Mouse (Mus musculus) embryonic facial prominence, embryonic 12.5 days (tissue): ENCODE measurements around the gene Gm17581. TPM values are rescaled to one million over a fixed set of nuclear protein-coding genes. Genes with fewer than 3 reads are reported as not detected.
"Not testable (repeated sequence)": the region's sequence is repeated elsewhere in the genome, so short reads cannot be mapped to it uniquely, and the experiment has no call there.

ENCODE experiments used
- ATAC-seq: fragments of 200-750 bp; cut with Nextera tagmentation; 2 replicates; pipeline ENCODE4 v1.8.0; 2017; ENCODE audit not compliant: insufficient number of reproducible peaks, insufficient read depth, low FRiP score, low TSS enrichment
- H3K27ac ChIP-seq: fragments of 300-500 bp; sonication (generic); 2 replicates; pipeline ENCODE4 v1.5.1; 2016; ENCODE audit warnings: mild to moderate bottlenecking
- H3K27me3 ChIP-seq: fragments of 300-500 bp; sonication (generic); 2 replicates; pipeline ENCODE4 v1.6.1; 2016; ENCODE audit warnings: mild to moderate bottlenecking, moderate library complexity
- H3K36me3 ChIP-seq: fragments of 300-500 bp; sonication (generic); 2 replicates; pipeline ENCODE4 v1.6.1; 2016; ENCODE audit warnings: mild to moderate bottlenecking
- H3K4me1 ChIP-seq: fragments of 300-500 bp; sonication (generic); 2 replicates; pipeline ENCODE4 v1.6.1; 2016
- H3K4me2 ChIP-seq: fragments of 300-500 bp; sonication (generic); replicated peaks from 2 replicates; pipeline ENCODE4 v1.6.1; 2016; ENCODE audit warnings: mild to moderate bottlenecking, moderate library complexity
- H3K4me3 ChIP-seq: fragments of 300-500 bp; sonication (generic); 2 replicates; pipeline ENCODE4 v1.5.1; 2016; ENCODE audit warnings: mild to moderate bottlenecking
- H3K9ac ChIP-seq: fragments of 300-500 bp; sonication (generic); 2 replicates; pipeline ENCODE4 v1.6.1; 2016; ENCODE audit warnings: mild to moderate bottlenecking, moderate library complexity
- H3K9me3 ChIP-seq: fragments of 300-500 bp; sonication (generic); 2 replicates; pipeline ENCODE4 v1.6.1; 2016; ENCODE audit warnings: mild to moderate bottlenecking, moderate library complexity
- WGBS: fragments of 180-500 bp; shearing (Covaris S2); methylation state at CpG from one replicate; pipeline ENCODE4 v1.1.7; 2016; 5-methylcytosine and 5-hydroxymethylcytosine counted together
- polyA plus RNA-seq: library from polyadenylated mRNA; unstranded; fragments of >200 nt; fragmentation: Nextera tagmentation; extraction: Ambion mirVana; gene quantifications from 2 replicates; pipeline ENCODE4 v1.2.1, GENCODE M21; 2016

The Gm17581 gene
- not detected in 2 replicates for polyA plus RNA-seq

DNA sequence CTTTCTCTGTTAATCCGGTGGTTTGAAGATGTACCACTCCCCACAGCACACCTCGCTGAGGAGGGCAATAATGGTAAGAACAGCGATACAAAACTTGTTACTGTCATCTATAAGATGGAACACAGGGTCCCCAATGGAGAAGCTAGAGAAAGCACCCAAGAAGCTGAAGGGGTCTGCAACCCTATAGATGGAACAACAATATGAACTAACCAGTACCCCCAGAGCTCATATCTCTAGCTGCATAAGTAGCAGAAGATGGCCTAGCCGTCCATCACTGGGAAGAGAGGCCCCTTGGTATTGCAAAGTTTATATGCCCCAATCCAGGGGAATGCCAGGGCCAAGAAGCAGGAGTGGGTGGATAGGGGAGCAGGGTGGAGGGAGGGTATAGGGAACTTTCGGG, at the start of gene Gm17581:
Gene Gm17581, minus strand, starts transcription at position 101 of the 400 bp plus-strand sequence.
- not testable (repeated sequence) for H3K4me1 ChIP-seq, H3K36me3 ChIP-seq, H3K27ac ChIP-seq, H3K4me2 ChIP-seq, H3K9me3 ChIP-seq, H3K9ac ChIP-seq, H3K4me3 ChIP-seq, ATAC-seq, H3K27me3 ChIP-seq
- WGBS = 84% methylated on average over 5 of the region's 5 CpGs

DNA sequence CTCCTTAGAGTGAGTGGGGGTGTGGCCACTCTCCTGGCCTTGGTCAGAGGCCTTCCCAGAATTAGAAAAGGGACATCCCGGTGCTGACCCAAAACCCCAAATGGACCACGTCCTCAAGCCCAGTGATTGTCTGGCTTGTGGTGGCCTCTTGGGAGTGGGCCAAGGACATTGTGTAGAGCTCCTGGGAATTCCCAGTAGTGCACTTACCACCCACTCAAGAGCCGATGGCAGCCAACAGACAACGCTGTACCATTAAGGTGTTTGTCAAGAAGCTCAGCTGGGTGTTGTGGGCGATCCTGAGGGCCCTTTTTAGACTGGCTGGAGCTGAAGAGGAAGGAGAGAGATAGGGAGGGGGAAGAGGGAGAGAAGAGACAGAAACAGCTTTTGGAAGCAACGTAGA, 48.9 kb upstream of the Gm17581 start:
- WGBS = 75% methylated on average over 6 of the region's 6 CpGs

DNA sequence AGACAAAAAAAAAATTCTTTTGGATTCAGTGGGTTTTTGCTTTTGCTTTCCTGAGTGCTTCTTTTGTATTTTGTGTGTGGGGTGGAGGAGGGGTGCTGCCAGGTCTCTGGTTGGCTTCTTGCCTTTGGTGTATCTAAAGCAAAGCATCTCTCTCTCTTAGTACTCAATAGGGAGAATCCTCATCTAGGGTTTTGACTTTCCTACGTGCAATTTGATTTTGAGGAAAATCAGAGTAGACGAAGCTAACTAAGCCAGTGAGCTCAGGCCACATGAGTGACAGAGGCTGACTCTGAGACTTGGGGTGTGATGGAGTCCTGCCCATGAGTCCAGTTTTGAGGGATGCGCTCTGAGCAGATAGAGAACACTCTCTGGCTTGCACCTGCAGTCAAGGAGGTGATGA, 43.8 kb upstream of the Gm17581 start:
- Histone ChIP-seq H3K4me1 (peaks cover 4% of the 10 kb centered on the region; the same call in 1 of the 2 replicates), H3K9ac (no peak overlapping the region), H3K4me3 (no peak overlapping the region), H3K36me3 (no peaks in the 10 kb centered on the region), H3K27ac (no peak overlapping the region), H3K4me2 (no peak overlapping the region), H3K9me3 (no peaks in the 10 kb centered on the region), H3K27me3 (peaks cover 26% of the 10 kb centered on the region)
- WGBS = 79% methylated on average over 3 of the region's 3 CpGs
- ATAC-seq = no peak

More for the DNA sequence above, 48.9 kb upstream of the Gm17581 start:
- H3K36me3 ChIP-seq = no peaks in the 10 kb centered on the region
- no peak overlapping the region for H3K9ac ChIP-seq
- no peak overlapping the region for H3K4me3 ChIP-seq
- H3K4me2 ChIP-seq = no peak overlapping the region
- no peaks in the 10 kb centered on the region for H3K27me3 ChIP-seq
- H3K9me3 ChIP-seq = no peaks in the 10 kb centered on the region
- ATAC-seq = no peak
- no peak overlapping the region for H3K27ac ChIP-seq
- H3K4me1 ChIP-seq = no peaks in the 10 kb centered on the region

DNA sequence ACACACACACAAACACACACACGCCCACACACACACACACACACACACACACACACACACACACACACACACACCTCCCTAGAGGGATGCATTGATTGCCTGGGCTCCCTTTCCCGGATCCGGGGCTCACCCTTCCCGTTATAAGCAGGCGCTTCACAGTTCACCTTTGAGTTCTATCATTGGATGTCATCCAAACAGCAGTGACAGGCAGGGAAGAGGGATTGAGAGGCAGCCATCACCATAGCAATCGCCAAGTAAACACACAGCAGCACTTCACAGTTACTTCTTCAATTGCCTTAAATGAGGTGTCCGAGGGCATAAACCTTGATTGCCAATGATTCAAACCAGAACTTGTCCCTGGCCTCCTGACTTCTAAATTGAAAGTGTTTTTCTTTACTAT, 43.4 kb upstream of the Gm17581 start:
- Histone ChIP-seq H3K9ac (no peak overlapping the region), H3K9me3 (no peaks in the 10 kb centered on the region), H3K4me3 (no peak overlapping the region), H3K27ac (no peak overlapping the region), H3K4me1 (peaks cover 4% of the 10 kb centered on the region; the same call in 1 of the 2 replicates), H3K27me3 (peaks cover 30% of the 10 kb centered on the region), H3K36me3 (no peaks in the 10 kb centered on the region), H3K4me2 (no peak overlapping the region)
- 62% methylated on average over 7 of the region's 7 CpGs for WGBS
- ATAC-seq = no peak

DNA sequence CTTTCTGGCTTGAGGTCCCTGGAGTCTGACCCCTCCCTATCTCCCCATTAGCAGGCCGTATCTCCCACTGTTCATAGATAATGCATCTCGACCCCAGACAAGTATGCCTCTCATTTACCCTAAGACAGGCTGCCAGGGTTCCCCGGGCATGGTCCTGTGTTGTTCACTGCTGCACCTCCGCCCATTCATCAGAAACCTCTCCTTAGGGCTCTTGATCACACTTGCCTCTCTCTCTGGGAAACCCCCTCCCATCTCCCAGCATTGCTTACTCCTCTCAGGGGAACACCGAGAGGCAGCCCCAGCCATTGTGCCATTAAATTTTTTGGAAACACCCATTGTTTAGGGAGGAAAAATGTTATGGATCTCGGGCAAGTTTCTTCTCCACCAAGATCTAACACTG, 42.3 kb upstream of the Gm17581 start:
- Histone ChIP-seq H3K27ac (no peak overlapping the region), H3K4me2 (no peak overlapping the region), H3K36me3 (no peaks in the 10 kb centered on the region), H3K4me1 (peaks cover 4% of the 10 kb centered on the region; the same call in 1 of the 2 replicates), H3K9ac (no peak overlapping the region), H3K4me3 (no peak overlapping the region), H3K27me3 (peaks cover 41% of the 10 kb centered on the region), H3K9me3 (no peaks in the 10 kb centered on the region)
- WGBS = 69% methylated on average over 6 of the region's 6 CpGs
- no peak for ATAC-seq

DNA sequence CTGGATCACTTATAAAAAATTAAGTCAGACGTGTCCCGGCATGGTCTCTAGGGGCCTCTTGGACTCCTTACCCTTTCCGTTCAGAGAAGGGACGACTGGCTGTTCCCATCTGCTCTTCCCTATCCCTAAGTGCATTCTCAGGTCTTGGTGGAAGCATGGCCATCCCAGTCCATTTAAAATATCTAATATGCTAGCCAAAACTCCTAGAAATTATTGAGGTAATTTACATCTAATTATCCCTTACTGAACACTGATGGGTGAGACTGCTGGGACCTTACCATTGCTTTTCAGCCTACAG, 42.0 kb upstream of the Gm17581 start:
- H3K36me3 ChIP-seq = no peaks in the 10 kb centered on the region
- no peaks in the 10 kb centered on the region for H3K9me3 ChIP-seq
- 70% methylated on average over 4 of the region's 4 CpGs for WGBS
- ATAC-seq = no peak
- H3K27ac ChIP-seq = no peak overlapping the region
- H3K27me3 ChIP-seq = peaks cover 45% of the 10 kb centered on the region
- no peak overlapping the region for H3K4me2 ChIP-seq
- H3K4me3 ChIP-seq = no peak overlapping the region
- no peak overlapping the region for H3K9ac ChIP-seq
- H3K4me1 ChIP-seq = peaks cover 4% of the 10 kb centered on the region; the same call in 1 of the 2 replicates

DNA sequence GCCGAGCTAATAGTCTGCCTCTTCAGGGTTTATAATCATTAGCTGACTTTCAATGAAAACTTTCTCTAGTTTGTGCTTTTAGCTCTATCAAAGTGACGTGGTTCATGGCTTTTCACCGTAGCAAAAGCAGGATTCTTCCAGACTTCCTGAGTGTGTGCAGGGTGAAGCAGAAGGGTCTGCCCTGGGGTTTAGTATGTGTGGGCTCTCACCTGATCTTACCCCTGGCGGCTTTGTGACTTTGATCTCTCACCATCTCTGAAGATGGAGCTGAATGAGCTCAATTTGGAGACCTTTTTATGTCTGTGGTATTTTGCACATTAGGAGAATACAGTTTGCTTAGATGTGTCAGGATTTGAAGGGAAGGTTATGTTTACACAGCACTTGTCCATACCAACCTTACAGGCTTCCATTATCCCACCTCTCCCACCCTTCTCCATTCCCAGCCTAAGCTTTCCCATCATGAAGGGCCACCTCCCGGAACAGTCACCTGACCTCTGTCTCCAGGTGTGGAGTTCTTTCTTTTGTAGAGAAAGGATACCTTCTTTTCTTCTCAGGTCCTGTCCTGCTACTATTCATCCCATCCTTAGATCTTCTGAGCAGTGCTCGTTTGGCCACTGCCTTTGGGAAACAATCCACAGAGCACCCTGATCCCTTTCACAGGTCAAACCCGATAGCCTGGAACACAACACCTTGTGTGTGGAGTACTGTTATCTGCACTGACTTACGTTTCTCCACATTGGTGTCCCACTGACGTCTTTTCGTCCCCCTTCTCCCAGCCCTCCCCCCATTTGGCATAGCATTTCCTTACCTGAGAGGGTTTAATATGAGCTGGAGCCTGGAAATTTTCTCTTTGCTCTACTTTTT, 41.4 kb upstream of the Gm17581 start:
- WGBS = 68% methylated on average over 10 of the region's 10 CpGs
- Histone ChIP-seq H3K27me3 (peaks cover 45% of the 10 kb centered on the region), H3K4me3 (no peak overlapping the region), H3K4me1 (peaks cover 4% of the 10 kb centered on the region; the same call in 1 of the 2 replicates), H3K36me3 (no peaks in the 10 kb centered on the region), H3K9ac (no peak overlapping the region), H3K4me2 (no peak overlapping the region), H3K9me3 (no peaks in the 10 kb centered on the region), H3K27ac (no peak overlapping the region)
- no peak for ATAC-seq

DNA sequence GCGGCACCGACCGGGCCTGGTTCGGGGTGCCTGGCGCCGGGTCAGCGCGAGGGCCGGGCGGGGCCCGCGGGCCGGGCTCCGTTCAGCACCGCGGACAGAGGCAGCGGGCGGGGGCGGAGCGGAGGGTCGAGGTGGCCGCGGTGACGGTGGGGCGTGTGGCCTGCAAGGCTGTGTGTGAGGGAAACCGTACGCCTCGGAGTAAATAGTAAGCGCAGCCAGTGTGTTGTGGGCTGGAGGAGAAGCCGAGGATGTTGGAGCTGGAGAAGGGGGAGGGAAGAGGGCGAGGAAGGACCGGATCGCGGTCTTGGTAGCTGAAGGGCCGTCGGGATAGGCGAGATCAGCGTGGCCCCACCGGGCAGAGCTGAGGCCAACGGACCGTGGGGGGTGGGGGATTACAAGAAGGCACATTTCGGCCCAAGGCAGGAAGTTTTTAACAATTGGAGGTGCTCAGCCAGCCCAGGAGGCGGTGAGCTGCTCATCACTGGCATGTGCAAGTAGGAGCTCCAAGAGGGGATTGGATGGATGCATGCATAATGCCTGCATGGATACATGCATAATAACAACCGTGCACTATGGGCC, 40.1 kb upstream of the Gm17581 start:
- 0 out of 2 replicates have a peak overlapping the region, but pooled peaks have one; percentile 27 for H3K9ac ChIP-seq
- WGBS = under 1% methylated on average over 44 of the region's 44 CpGs
- peaks cover 45% of the 10 kb centered on the region for H3K27me3 ChIP-seq

DNA sequence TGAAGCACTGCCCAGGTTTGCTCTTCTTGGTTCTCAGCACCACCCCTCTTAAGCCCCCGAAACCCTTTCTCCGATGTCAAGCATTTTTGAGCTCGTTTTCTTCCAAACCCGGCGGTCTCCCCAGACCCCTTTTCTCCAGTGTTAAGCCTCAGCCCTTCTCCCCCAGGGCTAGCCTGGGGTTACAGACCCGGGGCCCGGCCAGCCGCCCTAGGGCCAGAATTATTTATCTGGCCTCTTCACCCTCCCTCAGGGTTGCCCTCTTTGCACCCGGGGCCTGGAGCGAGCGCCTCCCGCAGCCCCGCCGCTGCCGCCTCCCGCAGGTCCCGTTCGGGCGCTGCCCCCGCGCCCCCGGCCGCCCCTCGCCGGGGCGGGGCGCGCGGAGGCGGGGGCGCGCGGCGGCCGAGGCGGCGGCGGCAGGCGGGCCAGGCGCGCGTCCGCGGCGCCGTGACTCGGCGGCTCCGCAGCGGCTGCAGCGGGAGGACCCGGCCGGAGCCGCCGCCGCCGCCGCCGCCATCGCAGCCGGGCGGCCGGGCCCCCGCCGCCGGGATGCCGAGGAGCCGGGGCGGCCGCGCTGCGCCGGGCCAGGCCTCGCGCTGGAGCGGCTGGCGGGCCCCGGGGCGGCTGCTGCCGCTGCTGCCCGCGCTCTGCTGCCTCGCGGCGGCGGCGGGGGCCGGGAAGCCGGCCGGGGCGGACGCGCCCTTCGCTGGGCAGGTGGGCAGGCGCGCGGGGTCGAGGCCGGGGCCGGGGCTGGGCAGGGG, 39.4 kb upstream of the Gm17581 start, which contains the start of gene Mmp24:
Gene Mmp24, plus strand, starts transcription at position 416 of the 758 bp plus-strand sequence.
- Histone ChIP-seq H3K4me1 (peaks cover 4% of the 10 kb centered on the region; the same call in 1 of the 2 replicates), H3K4me3 (peak within 1 kb of the TSS; percentile 47), H3K27me3 (peaks cover 45% of the 10 kb centered on the region), H3K4me2 (peak within 1 kb of the TSS; percentile 92), H3K9ac (0 out of 2 replicates have a peak within 1 kb of the TSS, but pooled peaks have one; percentile 27), H3K9me3 (no peaks in the 10 kb centered on the region), H3K27ac (no peak within 1 kb of the TSS), H3K36me3 (no peaks in the 10 kb centered on the region)
- ATAC-seq = no peak
- WGBS = 2% methylated on average over 62 of the region's 100 CpGs

More for the DNA sequence above, 40.1 kb upstream of the Gm17581 start:
- Histone ChIP-seq H3K36me3 (no peaks in the 10 kb centered on the region), H3K9me3 (no peaks in the 10 kb centered on the region), H3K27ac (no peak overlapping the region), H3K4me3 (peak overlapping the region; percentile 47), H3K4me1 (peaks cover 4% of the 10 kb centered on the region; the same call in 1 of the 2 replicates), H3K4me2 (peak overlapping the region; percentile 92)
- peak; percentile 73; the same call in 1 of the 2 replicates for ATAC-seq

DNA sequence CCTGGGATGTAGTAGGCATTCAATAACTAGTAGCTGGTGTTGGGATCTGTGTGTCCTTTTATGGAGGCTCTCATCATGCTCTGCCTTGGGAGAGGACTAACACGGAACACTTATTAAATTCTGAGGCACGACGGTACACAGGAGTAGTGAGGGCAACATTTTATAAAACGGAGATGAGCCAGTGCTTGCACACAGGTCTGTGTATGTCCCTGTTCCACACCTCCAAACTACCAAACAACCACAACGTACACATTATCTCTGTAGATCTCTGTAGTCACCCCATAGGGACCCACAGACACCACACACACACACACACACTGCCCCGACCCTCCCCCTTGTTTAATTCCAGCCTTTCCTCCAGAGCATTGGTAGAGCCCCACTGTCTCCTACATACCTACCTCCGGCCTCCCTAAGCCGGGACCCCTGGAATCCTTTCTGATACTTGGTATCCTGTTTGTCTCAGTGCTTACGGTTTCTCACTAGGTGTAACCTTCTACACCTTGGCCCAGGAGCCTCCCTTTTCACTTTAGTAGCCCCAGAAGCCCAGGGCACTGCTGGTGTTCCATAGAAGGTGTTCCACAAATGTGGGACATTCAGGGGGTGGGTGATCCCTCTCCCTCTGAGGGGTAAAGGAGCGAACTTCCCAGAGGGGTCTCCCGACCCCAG, 38.7 kb upstream of the Gm17581 start:
- Histone ChIP-seq H3K27me3 (peaks cover 45% of the 10 kb centered on the region), H3K27ac (no peak overlapping the region), H3K36me3 (no peaks in the 10 kb centered on the region), H3K9ac (no peak overlapping the region), H3K4me2 (peak overlapping the region; percentile 92), H3K9me3 (no peaks in the 10 kb centered on the region), H3K4me1 (peaks cover 4% of the 10 kb centered on the region; the same call in 1 of the 2 replicates), H3K4me3 (peak overlapping the region; percentile 47; the same call in 1 of the 2 replicates)
- 59% methylated on average over 11 of the region's 11 CpGs for WGBS
- no peak for ATAC-seq

DNA sequence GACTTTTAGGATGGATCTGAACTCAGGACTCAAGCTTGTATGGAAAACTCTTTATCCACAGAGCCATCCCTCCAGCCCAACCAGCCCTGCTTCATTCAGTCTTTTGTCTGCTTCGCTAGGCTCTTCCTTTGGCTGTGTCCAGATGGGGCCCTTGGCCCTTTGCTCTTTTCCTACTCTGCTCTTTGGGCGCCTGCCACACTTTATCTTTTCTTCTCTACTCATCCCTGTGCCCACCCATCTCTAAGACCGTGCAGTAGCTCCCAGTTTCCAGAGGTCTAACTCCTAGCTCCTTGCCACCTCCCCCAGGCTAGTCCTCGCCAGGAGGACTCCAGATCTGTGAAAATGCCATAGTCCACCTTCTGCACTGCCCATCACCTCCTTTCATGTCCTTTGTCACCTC, 38.0 kb upstream of the Gm17581 start:
- Histone ChIP-seq H3K27ac (no peak overlapping the region), H3K36me3 (no peaks in the 10 kb centered on the region), H3K9me3 (no peaks in the 10 kb centered on the region), H3K27me3 (peaks cover 45% of the 10 kb centered on the region), H3K4me2 (no peak overlapping the region), H3K4me3 (no peak overlapping the region), H3K4me1 (peaks cover 4% of the 10 kb centered on the region; the same call in 1 of the 2 replicates), H3K9ac (no peak overlapping the region)
- ATAC-seq = no peak
- 68% methylated on average over 4 of the region's 4 CpGs for WGBS
